Mouse (Mus musculus): ENCODE data around the gene Ccnb1ip1. TPM values are rescaled to one million over a fixed set of nuclear protein-coding genes. Genes with fewer than 3 reads are reported as not detected.

Ccnb1ip1 gene
- polyA plus RNA-seq (2014; fragmentation: Nextera tagmentation; extraction: Ambion mirVana), result not detected in 2 replicates

DNA sequence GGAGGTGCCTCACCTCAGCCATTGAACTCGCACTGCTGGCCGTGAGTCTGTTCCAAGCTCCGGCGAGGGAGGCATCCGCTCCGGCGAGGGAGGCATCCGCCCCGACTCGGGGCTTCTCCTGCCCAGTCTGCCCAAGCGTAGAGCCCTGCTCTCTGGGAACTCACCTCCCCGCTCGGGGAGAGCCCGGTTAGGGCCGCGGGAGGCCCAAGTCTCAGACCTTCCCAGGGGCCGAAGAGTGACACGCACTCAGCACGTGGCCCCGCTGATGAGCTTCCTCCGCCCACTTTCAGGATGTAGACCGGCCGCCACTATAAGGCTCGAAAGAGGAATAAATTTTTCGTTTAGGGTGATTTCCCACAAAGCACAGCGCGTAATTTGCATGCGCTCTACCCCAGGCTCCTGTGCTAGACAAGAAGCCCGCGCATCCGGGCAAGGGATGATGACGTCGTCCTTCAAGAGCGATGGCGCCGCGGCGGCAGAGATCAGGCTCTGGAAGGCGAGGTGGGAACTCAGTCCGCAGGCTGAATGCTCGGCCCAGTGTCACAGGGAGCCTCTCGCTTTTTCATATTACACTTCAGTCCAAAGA lies at the start of gene Ccnb1ip1, which contains the start of gene Parp2:
Gene Ccnb1ip1, minus strand, starts transcription at position 246 of the 586 bp plus-strand sequence.
Gene Parp2, plus strand, starts transcription at position 355 of the 586 bp plus-strand sequence.
- peak; percentile 98 for DNase-seq (ENCODE audit: low spot score)
- Histone ChIP-seq H3K9ac (replicated peaks; ENCODE audit: low read length) (peak within 1 kb of the TSS; percentile 72), H3K27ac (replicated peaks; ENCODE audit: low read depth, low read length) (peak within 1 kb of the TSS; percentile 70), H3K27me3 (ENCODE audit: control insufficient read depth, insufficient read depth, low read length) (no peaks in the 10 kb centered on the region), H3K4me1 (ENCODE audit: control insufficient read depth, insufficient read depth, low read length) (no peaks in the 10 kb centered on the region), H3K4me2 (ENCODE audit: low read depth, low read length) (peak within 1 kb of the TSS; percentile 47), H3K4me3 (ENCODE audit: low read depth, low read length) (peak within 1 kb of the TSS; percentile 47), H3K9me3 (replicated peaks; ENCODE audit: control insufficient read depth, low read length) (no peaks in the 10 kb centered on the region), H3K36me3 (replicated peaks; ENCODE audit: control insufficient read depth, insufficient read depth, low read depth, low read length) (no peaks in the 10 kb centered on the region)
- under 1% methylated on average over 42 of the region's 42 CpGs for WGBS
- peak; percentile 100 for ATAC-seq (replicated peaks; ENCODE audit: insufficient number of reproducible peaks, low FRiP score, low TSS enrichment, low read depth)

DNA sequence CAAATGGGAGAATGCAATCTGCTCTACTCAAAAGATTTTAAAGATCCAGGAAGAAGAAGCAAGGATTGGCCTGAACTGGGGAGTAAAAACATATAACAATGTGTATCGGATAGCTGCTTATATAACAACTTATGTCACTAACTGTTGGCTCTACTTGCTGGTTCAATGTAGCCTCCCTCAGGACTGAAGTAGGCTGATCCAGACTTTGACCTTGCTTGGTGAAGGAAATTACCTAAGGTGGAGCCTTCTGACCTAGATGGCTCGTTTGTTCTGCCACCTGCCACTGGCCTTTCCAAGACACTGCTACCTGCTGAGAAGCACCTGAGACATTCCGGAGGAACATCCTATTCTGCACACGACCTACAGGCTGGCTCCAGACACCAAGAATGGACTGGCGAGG lies 48.3 kb upstream of the Ccnb1ip1 start:
- no peaks in the 10 kb centered on the region for H3K27me3 ChIP-seq (ENCODE audit: control insufficient read depth, insufficient read depth, low read length)
- no peak overlapping the region for H3K9ac ChIP-seq (replicated peaks; ENCODE audit: low read length)
- H3K4me1 ChIP-seq (ENCODE audit: control insufficient read depth, insufficient read depth, low read length), result no peaks in the 10 kb centered on the region
- H3K9me3 ChIP-seq (replicated peaks; ENCODE audit: control insufficient read depth, low read length), result no peaks in the 10 kb centered on the region
- WGBS, result 86% methylated on average over 5 of the region's 5 CpGs
- no peak overlapping the region for H3K27ac ChIP-seq (replicated peaks; ENCODE audit: low read depth, low read length)
- no peak overlapping the region for H3K4me3 ChIP-seq (ENCODE audit: low read depth, low read length)
- H3K36me3 ChIP-seq (replicated peaks; ENCODE audit: control insufficient read depth, insufficient read depth, low read depth, low read length), result no peaks in the 10 kb centered on the region
- ATAC-seq (replicated peaks; ENCODE audit: insufficient number of reproducible peaks, low FRiP score, low TSS enrichment, low read depth) (no peak), DNase-seq (ENCODE audit: low spot score) (no peak)
- no peak overlapping the region for H3K4me2 ChIP-seq (ENCODE audit: low read depth, low read length)

DNA sequence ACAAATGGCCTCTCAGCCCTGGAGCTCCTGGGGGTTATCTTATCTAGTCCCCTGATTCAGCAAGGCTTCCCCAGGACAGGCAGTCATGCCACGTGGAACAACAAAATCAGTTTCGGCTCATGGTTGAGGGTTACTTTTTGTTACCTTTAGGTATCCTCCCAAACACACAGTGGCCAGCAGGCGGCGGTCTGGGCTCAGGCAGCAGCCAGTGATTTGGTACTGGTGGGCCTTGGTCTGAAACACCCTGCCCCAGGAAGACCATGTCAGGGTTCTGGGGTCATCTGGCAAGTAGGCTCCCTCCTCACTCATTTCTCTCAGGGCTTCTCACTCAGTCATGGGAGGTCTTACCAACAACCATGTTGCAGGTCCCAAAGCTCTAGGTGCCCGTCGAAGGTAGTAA lies 29.7 kb upstream of the Ccnb1ip1 start:
- no peaks in the 10 kb centered on the region for H3K27me3 ChIP-seq (ENCODE audit: control insufficient read depth, insufficient read depth, low read length)
- H3K36me3 ChIP-seq (replicated peaks; ENCODE audit: control insufficient read depth, insufficient read depth, low read depth, low read length), result no peaks in the 10 kb centered on the region
- H3K4me3 ChIP-seq (ENCODE audit: low read depth, low read length), result no peak overlapping the region
- peak; percentile 24 for DNase-seq (ENCODE audit: low spot score)
- ATAC-seq (replicated peaks; ENCODE audit: insufficient number of reproducible peaks, low FRiP score, low TSS enrichment, low read depth), result no peak
- H3K27ac ChIP-seq (replicated peaks; ENCODE audit: low read depth, low read length), result no peak overlapping the region
- no peaks in the 10 kb centered on the region for H3K9me3 ChIP-seq (replicated peaks; ENCODE audit: control insufficient read depth, low read length)
- H3K9ac ChIP-seq (replicated peaks; ENCODE audit: low read length), result no peak overlapping the region
- 52% methylated on average over 6 of the region's 6 CpGs for WGBS
- no peaks in the 10 kb centered on the region for H3K4me1 ChIP-seq (ENCODE audit: control insufficient read depth, insufficient read depth, low read length)
- H3K4me2 ChIP-seq (ENCODE audit: low read depth, low read length), result no peak overlapping the region

DNA sequence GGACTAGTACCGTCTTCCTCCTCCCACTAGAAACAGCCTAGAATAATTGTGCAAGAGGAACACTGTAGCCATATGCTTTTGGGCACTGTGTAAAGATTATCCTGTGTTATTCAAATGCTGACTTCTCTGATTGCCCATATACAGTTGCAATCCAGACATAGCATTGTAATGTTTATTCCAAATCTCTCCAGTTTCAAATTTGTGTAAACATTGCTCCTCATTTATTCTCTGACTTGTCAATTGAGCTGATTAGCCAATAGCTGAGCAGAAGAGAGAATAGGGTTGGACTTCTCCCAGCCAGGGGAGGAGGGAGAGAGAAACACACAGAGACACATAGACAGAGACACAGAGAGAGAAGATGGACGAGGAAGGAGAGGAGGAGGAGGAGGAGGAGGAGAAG lies 26.9 kb upstream of the Ccnb1ip1 start:
- no peak overlapping the region for H3K4me3 ChIP-seq (ENCODE audit: low read depth, low read length)
- 54% methylated on average over 2 of the region's 2 CpGs for WGBS
- no peaks in the 10 kb centered on the region for H3K9me3 ChIP-seq (replicated peaks; ENCODE audit: control insufficient read depth, low read length)
- no peak overlapping the region for H3K27ac ChIP-seq (replicated peaks; ENCODE audit: low read depth, low read length)
- H3K4me1 ChIP-seq (ENCODE audit: control insufficient read depth, insufficient read depth, low read length), result no peaks in the 10 kb centered on the region
- no peaks in the 10 kb centered on the region for H3K36me3 ChIP-seq (replicated peaks; ENCODE audit: control insufficient read depth, insufficient read depth, low read depth, low read length)
- H3K4me2 ChIP-seq (ENCODE audit: low read depth, low read length), result no peak overlapping the region
- ATAC-seq (replicated peaks; ENCODE audit: insufficient number of reproducible peaks, low FRiP score, low TSS enrichment, low read depth), result no peak
- no peaks in the 10 kb centered on the region for H3K27me3 ChIP-seq (ENCODE audit: control insufficient read depth, insufficient read depth, low read length)
- no peak for DNase-seq (ENCODE audit: low spot score)
- no peak overlapping the region for H3K9ac ChIP-seq (replicated peaks; ENCODE audit: low read length)

DNA sequence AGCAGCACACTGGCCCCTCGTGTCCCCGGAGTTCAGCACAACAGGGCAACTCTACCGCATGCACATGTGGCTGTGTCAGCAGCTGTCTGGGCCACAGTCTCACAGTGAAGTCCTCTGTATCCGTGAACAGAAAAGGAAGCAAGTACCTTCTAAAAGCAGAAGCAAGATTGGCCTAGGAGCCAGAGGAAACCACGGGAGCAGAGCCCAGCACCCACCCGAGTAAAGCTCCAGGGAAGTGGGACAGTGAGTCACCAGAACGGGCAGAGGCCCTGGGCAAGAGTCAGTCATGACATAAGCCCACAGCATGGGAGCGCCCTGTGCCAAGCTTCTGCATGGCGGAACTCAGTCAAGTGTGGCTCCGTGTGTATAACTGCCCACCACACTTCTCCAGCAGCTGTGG lies 26.4 kb upstream of the Ccnb1ip1 start:
- no peak overlapping the region for H3K9ac ChIP-seq (replicated peaks; ENCODE audit: low read length)
- H3K4me3 ChIP-seq (ENCODE audit: low read depth, low read length), result no peak overlapping the region
- no peaks in the 10 kb centered on the region for H3K9me3 ChIP-seq (replicated peaks; ENCODE audit: control insufficient read depth, low read length)
- H3K4me1 ChIP-seq (ENCODE audit: control insufficient read depth, insufficient read depth, low read length), result no peaks in the 10 kb centered on the region
- H3K27ac ChIP-seq (replicated peaks; ENCODE audit: low read depth, low read length), result no peak overlapping the region
- H3K4me2 ChIP-seq (ENCODE audit: low read depth, low read length), result no peak overlapping the region
- no peaks in the 10 kb centered on the region for H3K36me3 ChIP-seq (replicated peaks; ENCODE audit: control insufficient read depth, insufficient read depth, low read depth, low read length)
- 86% methylated on average over 10 of the region's 10 CpGs for WGBS
- DNase-seq (ENCODE audit: low spot score), result no peak
- H3K27me3 ChIP-seq (ENCODE audit: control insufficient read depth, insufficient read depth, low read length), result no peaks in the 10 kb centered on the region
- no peak for ATAC-seq (replicated peaks; ENCODE audit: insufficient number of reproducible peaks, low FRiP score, low TSS enrichment, low read depth)

DNA sequence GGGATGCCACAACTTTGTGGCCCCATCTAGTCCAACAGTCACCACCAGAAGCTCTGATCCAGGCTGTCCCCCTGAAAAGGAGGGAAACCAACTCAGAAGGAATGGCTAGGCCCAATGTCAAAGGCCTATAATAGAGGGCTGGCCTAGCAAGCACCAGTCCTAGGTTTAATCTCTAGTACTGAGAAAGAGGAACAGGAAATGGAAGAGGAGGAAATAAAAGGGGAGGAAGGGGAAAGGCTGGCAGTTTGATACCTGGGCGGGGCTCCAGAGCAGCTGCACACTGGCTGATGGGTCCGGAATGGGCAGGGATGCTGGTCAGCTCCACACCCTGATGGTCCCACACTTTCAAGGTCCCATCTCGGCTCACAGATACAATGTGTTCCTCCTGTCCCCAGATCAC lies 22.3 kb upstream of the Ccnb1ip1 start:
- 75% methylated on average over 3 of the region's 3 CpGs for WGBS
- Histone ChIP-seq H3K4me3 (ENCODE audit: low read depth, low read length) (no peak overlapping the region), H3K9me3 (replicated peaks; ENCODE audit: control insufficient read depth, low read length) (no peaks in the 10 kb centered on the region), H3K36me3 (replicated peaks; ENCODE audit: control insufficient read depth, insufficient read depth, low read depth, low read length) (no peaks in the 10 kb centered on the region), H3K27ac (replicated peaks; ENCODE audit: low read depth, low read length) (no peak overlapping the region), H3K27me3 (ENCODE audit: control insufficient read depth, insufficient read depth, low read length) (no peaks in the 10 kb centered on the region), H3K4me2 (ENCODE audit: low read depth, low read length) (no peak overlapping the region), H3K9ac (replicated peaks; ENCODE audit: low read length) (no peak overlapping the region), H3K4me1 (ENCODE audit: control insufficient read depth, insufficient read depth, low read length) (no peaks in the 10 kb centered on the region)
- ATAC-seq (replicated peaks; ENCODE audit: insufficient number of reproducible peaks, low FRiP score, low TSS enrichment, low read depth) (no peak), DNase-seq (ENCODE audit: low spot score) (no peak)

DNA sequence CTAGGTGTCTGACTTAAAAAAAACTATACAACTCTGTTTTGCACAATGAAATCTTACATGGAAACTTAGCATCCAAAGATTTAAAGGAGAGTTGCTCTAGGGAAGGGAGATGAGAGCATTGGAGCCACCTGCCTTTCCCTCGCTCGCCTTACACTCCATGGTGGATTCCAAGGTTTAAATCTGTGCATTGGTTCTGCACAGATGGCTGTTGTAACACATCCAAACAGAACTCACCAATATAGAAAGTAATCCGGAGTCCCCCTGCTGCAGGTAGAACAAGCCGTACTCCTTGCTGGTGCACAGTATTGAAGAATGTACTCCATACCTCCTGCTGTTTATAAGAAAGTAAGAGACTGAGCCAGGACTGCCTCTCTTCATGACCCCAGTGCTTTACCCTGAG lies 19.0 kb upstream of the Ccnb1ip1 start:
- Histone ChIP-seq H3K9ac (replicated peaks; ENCODE audit: low read length) (no peak overlapping the region), H3K36me3 (replicated peaks; ENCODE audit: control insufficient read depth, insufficient read depth, low read depth, low read length) (no peaks in the 10 kb centered on the region; the same call in 1 of the 2 replicates), H3K4me2 (ENCODE audit: low read depth, low read length) (no peak overlapping the region), H3K4me3 (ENCODE audit: low read depth, low read length) (no peak overlapping the region), H3K9me3 (replicated peaks; ENCODE audit: control insufficient read depth, low read length) (no peaks in the 10 kb centered on the region), H3K4me1 (ENCODE audit: control insufficient read depth, insufficient read depth, low read length) (no peaks in the 10 kb centered on the region), H3K27me3 (ENCODE audit: control insufficient read depth, insufficient read depth, low read length) (no peaks in the 10 kb centered on the region), H3K27ac (replicated peaks; ENCODE audit: low read depth, low read length) (no peak overlapping the region)
- no peak for DNase-seq (ENCODE audit: low spot score)
- WGBS, result 87% methylated on average over 4 of the region's 4 CpGs
- no peak for ATAC-seq (replicated peaks; ENCODE audit: insufficient number of reproducible peaks, low FRiP score, low TSS enrichment, low read depth)

DNA sequence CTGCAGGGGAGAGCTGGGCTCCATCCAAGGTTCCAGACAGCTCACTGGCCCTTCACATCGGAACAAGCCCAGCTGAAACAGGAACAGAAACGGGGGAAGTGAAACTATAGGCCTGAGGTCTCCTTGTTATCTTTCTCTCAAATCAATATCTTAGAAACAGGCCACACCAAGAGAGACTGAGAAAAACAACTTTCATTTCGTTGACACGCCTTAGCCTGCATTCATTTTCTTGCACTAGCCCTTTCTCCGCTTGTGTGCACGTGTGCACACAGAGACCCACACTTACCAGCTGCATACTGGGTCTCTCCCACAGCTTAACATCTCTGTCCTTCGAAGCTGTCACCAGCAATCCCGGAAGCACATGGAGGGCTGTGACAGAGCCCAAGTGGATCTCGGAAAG lies 16.7 kb upstream of the Ccnb1ip1 start:
- no peak overlapping the region for H3K4me3 ChIP-seq (ENCODE audit: low read depth, low read length)
- H3K4me1 ChIP-seq (ENCODE audit: control insufficient read depth, insufficient read depth, low read length), result no peaks in the 10 kb centered on the region
- DNase-seq (ENCODE audit: low spot score) (no peak), ATAC-seq (replicated peaks; ENCODE audit: insufficient number of reproducible peaks, low FRiP score, low TSS enrichment, low read depth) (no peak)
- peaks cover 2% of the 10 kb centered on the region; the same call in 1 of the 2 replicates for H3K36me3 ChIP-seq (replicated peaks; ENCODE audit: control insufficient read depth, insufficient read depth, low read depth, low read length)
- H3K27me3 ChIP-seq (ENCODE audit: control insufficient read depth, insufficient read depth, low read length), result no peaks in the 10 kb centered on the region
- no peak overlapping the region for H3K9ac ChIP-seq (replicated peaks; ENCODE audit: low read length)
- no peak overlapping the region for H3K4me2 ChIP-seq (ENCODE audit: low read depth, low read length)
- 83% methylated on average over 9 of the region's 9 CpGs for WGBS
- no peaks in the 10 kb centered on the region for H3K9me3 ChIP-seq (replicated peaks; ENCODE audit: control insufficient read depth, low read length)
- H3K27ac ChIP-seq (replicated peaks; ENCODE audit: low read depth, low read length), result no peak overlapping the region

Measured in embryonic facial prominence, embryonic 11.5 days (tissue).